Comparison of ENCODE assay signal across 8 mouse cellular contexts in genomic region chr11:87590841-87591525, GRCm38 (mm10). TPM values are rescaled to one million over a fixed set of nuclear protein-coding genes. Genes with fewer than 3 reads are reported as not detected.
DNase-seq lines count a peak whose midpoint lies in the region; TF ChIP-seq lines count a peak whose summit lies in the region.

No protein-coding gene starts in this region.

- TF ChIP-seq CTCF in E14TG2a.4 (conservative IDR thresholded peaks at IDR 0.05; ENCODE audit: low read length): no peak
- no peak for TF ChIP-seq CTCF in kidney, adult 2 months (conservative IDR thresholded peaks at IDR 0.05; ENCODE audit: insufficient read depth, insufficient read length, low read depth, low read length)

- DNase-seq in adrenal gland, adult (ENCODE audit: inconsistent age in 2 of 2, low spot score in 1 of 2): peak; percentile 63 to 88
- no peak for DNase-seq in adrenal gland, adult 8-10 months
- DNase-seq in cerebellum, postnatal 10 days: peak; percentile 55 to 72
- DNase-seq in heart, adult 18-20 months: peak; percentile 45 to 76
- peak; percentile 46 for DNase-seq in kidney, adult 2 months
- DNase-seq in lung, postnatal 14 days: peak; percentile 38
- peak; percentile 18 to 24 for DNase-seq in spleen, postnatal 36 days (ENCODE audit: low spot score in 2 of 2)

- H3K4me1 ChIP-seq in E14TG2a.4 (replicated peaks; ENCODE audit: low read depth, low read length): peaks cover 61% of the 10 kb centered on the region
- peaks cover 20% of the 10 kb centered on the region; the same call in 1 of the 2 replicates for H3K4me1 ChIP-seq in kidney, adult 2 months (ENCODE audit: control insufficient read depth, insufficient read depth, low read length)

- under 1% methylated on average over 25 of the region's 25 CpGs for WGBS in kidney, adult 2 months

- no peaks in the 10 kb centered on the region for H3K27me3 ChIP-seq in E14TG2a.4 (ENCODE audit: insufficient read depth, low read length)
- no peaks in the 10 kb centered on the region for H3K27me3 ChIP-seq in kidney, adult 2 months (replicated peaks; ENCODE audit: control insufficient read depth, insufficient read depth, low read length)

- peaks cover 12% of the 10 kb centered on the region for H3K36me3 ChIP-seq in E14TG2a.4 (ENCODE audit: insufficient read depth, low read length)
- no peaks in the 10 kb centered on the region for H3K36me3 ChIP-seq in kidney, adult 2 months (ENCODE audit: control insufficient read depth, insufficient read depth, low read length)

- H3K9me3 ChIP-seq in E14TG2a.4 (ENCODE audit: low read length): no peaks in the 10 kb centered on the region

- no peak for TF ChIP-seq POLR2A in kidney, adult 2 months (IDR thresholded peaks at IDR 0.05; ENCODE audit: low read depth, low read length)

- H3K4me3 ChIP-seq in E14TG2a.4 (replicated peaks; ENCODE audit: low read length): peak overlapping the region; percentile 92
- H3K4me3 ChIP-seq in kidney, adult 2 months (ENCODE audit: insufficient read depth, low read depth, low read length): peak overlapping the region; percentile 70

- H3K27ac ChIP-seq in kidney, adult 2 months (ENCODE audit: insufficient read depth, low read depth, low read length): peak overlapping the region; percentile 92

RNA-seq across cellular contexts. Expression of gene Mtmr4, which starts 1.0 kb away (rescaled TPM):
- total RNA-seq in adrenal gland, adult 8-10 months (2022): 10 to 100 TPM; 33.5 to 38.1 (median 34.7) TPM
- 10 to 100 TPM; 22.9 to 25.2 TPM for total RNA-seq in heart, adult 18-20 months (2021)
- 26.0 and 29.3 TPM in 2 replicates for polyA plus RNA-seq in kidney, adult 2 months (2012; rRNA removed)

RNA-seq across cellular contexts. Expression of gene Sept4, which starts 22.3 kb away (rescaled TPM):
- 100 to 1,000 TPM in 1 of 4 experiments, 10 to 100 TPM in 3; 37.7 to 114 (median 64.6) TPM for total RNA-seq in adrenal gland, adult 8-10 months (2022)
- 10 to 100 TPM; 31.8 to 37.7 TPM for total RNA-seq in heart, adult 18-20 months (2021)
- 36.6 and 43.1 TPM in 2 replicates for polyA plus RNA-seq in kidney, adult 2 months (2012; rRNA removed)

RNA-seq across cellular contexts. Expression of gene Gm11492, which starts 24.5 kb away (rescaled TPM):
- total RNA-seq in adrenal gland, adult 8-10 months (2022): not detected
- not detected for total RNA-seq in heart, adult 18-20 months (2021)
- not detected in 2 replicates for polyA plus RNA-seq in kidney, adult 2 months (2012; rRNA removed)

RNA-seq across cellular contexts. Expression of gene Hsf5, which starts 26.0 kb away (rescaled TPM):
- total RNA-seq in adrenal gland, adult 8-10 months (2022): under 1 TPM in 2 of 4 experiments, not detected in 2; 0.27 to 0.49 TPM
- not detected for total RNA-seq in heart, adult 18-20 months (2021)
- polyA plus RNA-seq in kidney, adult 2 months (2012; rRNA removed): 0.05 and 0.12 TPM in 2 replicates
